Mouse (Mus musculus) midbrain, embryonic 12.5 days (tissue): ENCODE results near the gene Plcxd3. TPM values are rescaled to one million over a fixed set of nuclear protein-coding genes. Genes with fewer than 3 reads are reported as not detected.

ENCODE experiments used
- ATAC-seq: fragments of 200-750 bp; cut with Nextera tagmentation; 2 replicates; pipeline ENCODE4 v1.8.0; 2017; ENCODE audit warnings: low read depth, moderate TSS enrichment, moderate library complexity; ENCODE audit not compliant: low FRiP score
- H3K27ac ChIP-seq: fragments of 300-500 bp; sonication (generic); replicated peaks from 2 replicates; pipeline ENCODE4 v1.5.1; 2016; ENCODE audit warnings: mild to moderate bottlenecking
- H3K27me3 ChIP-seq: fragments of 300-500 bp; sonication (generic); 2 replicates; pipeline ENCODE4 v1.6.1; 2016; ENCODE audit warnings: mild to moderate bottlenecking
- H3K36me3 ChIP-seq: fragments of 300-500 bp; sonication (generic); 2 replicates; pipeline ENCODE4 v1.6.1; 2016
- H3K4me1 ChIP-seq: fragments of 300-500 bp; sonication (generic); 2 replicates; pipeline ENCODE4 v1.6.1; 2016
- H3K4me2 ChIP-seq: fragments of 300-500 bp; sonication (generic); replicated peaks from 2 replicates; pipeline ENCODE4 v1.6.1; 2016; ENCODE audit warnings: mild to moderate bottlenecking, moderate library complexity
- H3K4me3 ChIP-seq: fragments of 300-500 bp; sonication (generic); 2 replicates; pipeline ENCODE4 v1.5.1; 2016; ENCODE audit warnings: mild to moderate bottlenecking
- H3K9ac ChIP-seq: fragments of 300-500 bp; sonication (generic); replicated peaks from 2 replicates; pipeline ENCODE4 v1.6.1; 2016; ENCODE audit warnings: mild to moderate bottlenecking, moderate library complexity
- H3K9me3 ChIP-seq: fragments of 300-500 bp; sonication (generic); 2 replicates; pipeline ENCODE4 v1.6.1; 2016; ENCODE audit warnings: mild to moderate bottlenecking
- WGBS: fragments of 180-500 bp; shearing (Covaris S2); methylation state at CpG from one replicate; pipeline ENCODE4 v1.1.7; 2016; 5-methylcytosine and 5-hydroxymethylcytosine counted together
- polyA plus RNA-seq: library from polyadenylated mRNA; unstranded; fragments of >200 nt; fragmentation: Nextera tagmentation; extraction: Ambion mirVana; gene quantifications from 2 replicates; pipeline ENCODE4 v1.2.1, GENCODE M21; 2016

Gene Plcxd3
- 29.4 and 34.0 TPM in 2 replicates for polyA plus RNA-seq

- peak; percentile 97 for ATAC-seq
- H3K4me2 ChIP-seq = peak within 1 kb of the TSS; percentile 91
- H3K27me3 ChIP-seq = no peaks in the 10 kb centered on the region
- WGBS = under 1% methylated on average over 33 of the region's 33 CpGs
- no peaks in the 10 kb centered on the region for H3K36me3 ChIP-seq
- peak within 1 kb of the TSS; percentile 63 for H3K4me3 ChIP-seq
- peak within 1 kb of the TSS; percentile 68 for H3K27ac ChIP-seq
- H3K9me3 ChIP-seq = no peaks in the 10 kb centered on the region
- H3K9ac ChIP-seq = peak within 1 kb of the TSS; percentile 69
- H3K4me1 ChIP-seq = peaks cover 11% of the 10 kb centered on the region
Observed at GRCm38 (mm10) chr15:4375423-4376220, at the start of gene Plcxd3. Gene Plcxd3, plus strand, starts transcription at chr15:4375491.

GRCm38 (mm10) chr15:4331867-4332266 lies 43.4 kb upstream of the Plcxd3 start:
- Histone ChIP-seq H3K4me3 (no peak overlapping the region), H3K4me1 (no peaks in the 10 kb centered on the region), H3K36me3 (no peaks in the 10 kb centered on the region), H3K27ac (no peak overlapping the region), H3K27me3 (no peaks in the 10 kb centered on the region), H3K4me2 (no peak overlapping the region), H3K9me3 (no peaks in the 10 kb centered on the region), H3K9ac (no peak overlapping the region)
- WGBS = 83% methylated on average over 4 of the region's 4 CpGs
- no peak for ATAC-seq

- H3K27me3 ChIP-seq = no peaks in the 10 kb centered on the region
- WGBS = 6% methylated on average over 4 of the region's 4 CpGs
- H3K9me3 ChIP-seq = no peaks in the 10 kb centered on the region
- H3K9ac ChIP-seq = no peak overlapping the region
- H3K36me3 ChIP-seq = no peaks in the 10 kb centered on the region
- no peak for ATAC-seq
- no peak overlapping the region for H3K4me2 ChIP-seq
- no peak overlapping the region for H3K27ac ChIP-seq
- H3K4me1 ChIP-seq = no peaks in the 10 kb centered on the region
- H3K4me3 ChIP-seq = no peak overlapping the region
Observed at GRCm38 (mm10) chr15:4341620-4342019, 33.7 kb upstream of the Plcxd3 start.

- Histone ChIP-seq H3K27me3 (no peaks in the 10 kb centered on the region), H3K4me1 (no peaks in the 10 kb centered on the region), H3K27ac (no peak overlapping the region), H3K4me3 (no peak overlapping the region), H3K9ac (no peak overlapping the region), H3K4me2 (no peak overlapping the region), H3K36me3 (no peaks in the 10 kb centered on the region), H3K9me3 (no peaks in the 10 kb centered on the region)
- 32% methylated on average over 7 of the region's 7 CpGs for WGBS
- no peak for ATAC-seq
Observed at GRCm38 (mm10) chr15:4348816-4349553, 26.3 kb upstream of the Plcxd3 start.

DNA sequence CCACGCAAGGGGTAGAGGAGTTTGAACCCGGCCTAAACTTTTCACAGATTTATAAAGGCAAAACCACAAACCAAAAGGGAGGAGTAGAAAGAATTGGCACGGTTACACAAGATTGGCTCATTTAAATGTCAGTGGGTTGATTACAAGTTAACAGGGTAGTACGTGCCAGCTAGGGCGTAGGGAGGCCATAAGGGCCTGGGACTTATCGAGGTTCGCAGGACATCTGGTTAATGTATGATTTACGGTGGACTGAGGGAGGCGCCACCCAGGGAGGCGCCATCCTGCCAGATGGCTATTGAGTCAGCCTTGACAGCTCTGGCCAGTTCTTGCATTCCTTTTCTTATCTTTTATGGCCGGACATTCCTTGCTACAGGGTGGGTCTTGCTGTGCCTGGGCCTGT lies 18.9 kb upstream of the Plcxd3 start:
- H3K27ac ChIP-seq = no peak overlapping the region
- ATAC-seq = no peak
- H3K4me1 ChIP-seq = no peaks in the 10 kb centered on the region
- H3K4me2 ChIP-seq = no peak overlapping the region
- 94% methylated on average over 11 of the region's 11 CpGs for WGBS
- no peak overlapping the region for H3K4me3 ChIP-seq
- H3K27me3 ChIP-seq = no peaks in the 10 kb centered on the region
- H3K9ac ChIP-seq = no peak overlapping the region
- no peaks in the 10 kb centered on the region for H3K36me3 ChIP-seq
- H3K9me3 ChIP-seq = no peaks in the 10 kb centered on the region

DNA sequence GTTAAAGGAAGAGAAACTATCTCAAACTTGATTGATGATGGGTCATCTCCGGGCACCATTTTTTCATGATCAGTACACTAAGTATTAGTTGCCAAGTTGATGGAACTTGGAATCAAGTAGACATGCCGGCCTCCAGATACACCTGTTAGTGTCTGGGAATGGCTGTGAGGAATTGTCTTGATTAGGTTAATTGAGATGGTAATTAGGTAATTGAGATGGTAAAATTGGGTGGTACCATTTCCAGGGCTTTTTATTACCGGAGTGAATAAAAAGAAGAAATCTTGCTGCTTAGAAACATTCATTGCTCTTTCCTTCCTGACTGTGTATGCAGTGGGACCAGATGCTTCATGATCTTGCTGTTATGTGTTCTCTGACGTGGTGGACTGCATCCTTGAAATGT lies 17.6 kb upstream of the Plcxd3 start:
- Histone ChIP-seq H3K4me2 (no peak overlapping the region), H3K27me3 (no peaks in the 10 kb centered on the region), H3K9ac (no peak overlapping the region), H3K9me3 (no peaks in the 10 kb centered on the region), H3K36me3 (no peaks in the 10 kb centered on the region), H3K4me1 (no peaks in the 10 kb centered on the region), H3K27ac (no peak overlapping the region), H3K4me3 (no peak overlapping the region)
- no peak for ATAC-seq
- WGBS = 86% methylated on average over 4 of the region's 4 CpGs

- H3K4me3 ChIP-seq = no peak overlapping the region
- 69% methylated on average over 2 of the region's 2 CpGs for WGBS
- H3K36me3 ChIP-seq = no peaks in the 10 kb centered on the region
- H3K4me1 ChIP-seq = no peaks in the 10 kb centered on the region
- no peaks in the 10 kb centered on the region for H3K9me3 ChIP-seq
- H3K9ac ChIP-seq = no peak overlapping the region
- H3K4me2 ChIP-seq = no peak overlapping the region
- H3K27me3 ChIP-seq = no peaks in the 10 kb centered on the region
- ATAC-seq = no peak
- no peak overlapping the region for H3K27ac ChIP-seq
Observed at GRCm38 (mm10) chr15:4367801-4368200, 7.5 kb upstream of the Plcxd3 start.

DNA sequence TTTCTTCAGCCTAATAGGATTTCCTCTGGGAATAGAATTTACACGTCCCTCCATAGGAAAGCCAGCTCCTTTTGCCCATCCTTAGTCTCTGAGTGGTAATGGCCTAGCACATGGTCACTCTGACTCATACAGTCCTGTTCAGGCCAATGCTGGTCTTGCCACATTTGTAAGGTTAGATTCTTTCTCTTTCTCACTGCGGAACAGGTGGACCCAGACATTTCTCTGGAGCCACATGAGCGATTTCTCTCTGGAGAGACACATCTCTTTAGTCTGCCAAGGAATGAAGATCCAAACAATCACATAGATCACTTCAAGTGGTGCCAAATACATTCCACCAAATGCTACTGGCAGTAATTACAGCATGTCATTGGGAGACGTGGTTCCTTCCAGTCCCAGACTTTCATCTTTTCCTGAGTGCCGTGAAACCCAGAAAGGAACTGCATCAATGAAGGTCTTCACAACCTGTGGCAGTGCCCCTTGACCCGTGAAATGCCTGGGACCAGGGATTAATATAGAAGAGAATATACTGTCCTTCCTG lies 769 bp upstream of the Plcxd3 start:
- Histone ChIP-seq H3K9ac (no peak overlapping the region; the same call in 1 of the 2 replicates), H3K27ac (no peak overlapping the region), H3K9me3 (no peaks in the 10 kb centered on the region), H3K4me3 (0 out of 2 replicates have a peak overlapping the region, but pooled peaks have one; percentile 63), H3K36me3 (no peaks in the 10 kb centered on the region), H3K4me2 (peak overlapping the region; percentile 91), H3K4me1 (peaks cover 11% of the 10 kb centered on the region), H3K27me3 (no peaks in the 10 kb centered on the region)
- WGBS = 46% methylated on average over 6 of the region's 6 CpGs
- 0 out of 2 replicates have a peak, but pooled peaks have one; percentile 17 for ATAC-seq

- Histone ChIP-seq H3K9me3 (no peaks in the 10 kb centered on the region), H3K9ac (peak overlapping the region; percentile 69), H3K27ac (peak overlapping the region; percentile 68; the same call in 1 of the 2 replicates), H3K27me3 (no peaks in the 10 kb centered on the region), H3K4me2 (peak overlapping the region; percentile 91), H3K4me3 (peak overlapping the region; percentile 63), H3K4me1 (peaks cover 11% of the 10 kb centered on the region), H3K36me3 (no peaks in the 10 kb centered on the region)
- peak; percentile 1; the same call in 1 of the 2 replicates for ATAC-seq
- 15% methylated on average over 6 of the region's 6 CpGs for WGBS
Observed at GRCm38 (mm10) chr15:4375031-4375422, 264 bp upstream of the Plcxd3 start.

GRCm38 (mm10) chr15:4376221-4376631 lies 935 bp downstream of the Plcxd3 start:
- H3K9me3 ChIP-seq = no peaks in the 10 kb centered on the region
- H3K9ac ChIP-seq = peak overlapping the region; percentile 69
- peak overlapping the region; percentile 91 for H3K4me2 ChIP-seq
- 13% methylated on average over 8 of the region's 8 CpGs for WGBS
- H3K27me3 ChIP-seq = no peaks in the 10 kb centered on the region
- peak; percentile 10; the same call in 1 of the 2 replicates for ATAC-seq
- peaks cover 11% of the 10 kb centered on the region for H3K4me1 ChIP-seq
- H3K27ac ChIP-seq = peak overlapping the region; percentile 68
- H3K36me3 ChIP-seq = no peaks in the 10 kb centered on the region
- H3K4me3 ChIP-seq = peak overlapping the region; percentile 63

- Histone ChIP-seq H3K27ac (no peak overlapping the region), H3K4me2 (no peak overlapping the region), H3K9ac (no peak overlapping the region), H3K27me3 (no peaks in the 10 kb centered on the region), H3K36me3 (no peaks in the 10 kb centered on the region), H3K9me3 (no peaks in the 10 kb centered on the region), H3K4me1 (peaks cover 11% of the 10 kb centered on the region), H3K4me3 (no peak overlapping the region)
- 73% methylated on average over 5 of the region's 5 CpGs for WGBS
- no peak for ATAC-seq
Observed at GRCm38 (mm10) chr15:4378766-4379165, 3.5 kb downstream of the Plcxd3 start.

- Histone ChIP-seq H3K4me1 (no peaks in the 10 kb centered on the region), H3K4me2 (no peak overlapping the region), H3K4me3 (no peak overlapping the region), H3K9ac (no peak overlapping the region), H3K9me3 (no peaks in the 10 kb centered on the region), H3K36me3 (no peaks in the 10 kb centered on the region), H3K27me3 (no peaks in the 10 kb centered on the region), H3K27ac (no peak overlapping the region)
- ATAC-seq = no peak
Observed at GRCm38 (mm10) chr15:4387774-4388173, 12.5 kb downstream of the Plcxd3 start.
